Mouse (Mus musculus): ENCODE results near the gene Mrpl3. TPM values are rescaled to one million over a fixed set of nuclear protein-coding genes. Genes with fewer than 3 reads are reported as not detected.

Gene Mrpl3
- polyA plus RNA-seq (2015; fragmentation: Nextera tagmentation; extraction: Ambion mirVana): 98.6 and 103 TPM in 2 replicates

GRCm38 (mm10) chr9:105053147-105053557 is at the start of gene Mrpl3:
Gene Mrpl3, plus strand, starts transcription at chr9:105053239.
- WGBS: under 1% methylated on average over 31 of the region's 31 CpGs

GRCm38 (mm10) chr9:105010721-105011120 is 42.3 kb upstream of the Mrpl3 start:
- no peak overlapping the region for H3K4me2 ChIP-seq (replicated peaks)
- no peaks in the 10 kb centered on the region for H3K27me3 ChIP-seq
- H3K36me3 ChIP-seq: no peaks in the 10 kb centered on the region
- H3K4me3 ChIP-seq: no peak overlapping the region
- H3K9ac ChIP-seq (replicated peaks): no peak overlapping the region
- no peaks in the 10 kb centered on the region for H3K4me1 ChIP-seq
- no peak overlapping the region for H3K27ac ChIP-seq (replicated peaks)
- 39% methylated on average over 2 of the region's 2 CpGs for WGBS
- ATAC-seq (replicated peaks): no peak
- no peaks in the 10 kb centered on the region for H3K9me3 ChIP-seq

More at GRCm38 (mm10) chr9:105053147-105053557, at the start of gene Mrpl3:
- peaks cover 32% of the 10 kb centered on the region for H3K36me3 ChIP-seq
- peak; percentile 87 for ATAC-seq (replicated peaks)
- peak within 1 kb of the TSS; percentile 99 for H3K9ac ChIP-seq (replicated peaks)
- H3K4me3 ChIP-seq: peak within 1 kb of the TSS; percentile 100
- H3K4me2 ChIP-seq (replicated peaks): peak within 1 kb of the TSS; percentile 72
- H3K27ac ChIP-seq (replicated peaks): peak within 1 kb of the TSS; percentile 70
- no peaks in the 10 kb centered on the region for H3K27me3 ChIP-seq
- H3K4me1 ChIP-seq: peaks cover 25% of the 10 kb centered on the region
- no peaks in the 10 kb centered on the region for H3K9me3 ChIP-seq

GRCm38 (mm10) chr9:105018186-105018585 is 34.9 kb upstream of the Mrpl3 start:
- Histone ChIP-seq H3K4me1 (no peaks in the 10 kb centered on the region), H3K9me3 (no peaks in the 10 kb centered on the region), H3K4me2 (replicated peaks) (no peak overlapping the region), H3K9ac (replicated peaks) (no peak overlapping the region), H3K27ac (replicated peaks) (no peak overlapping the region), H3K27me3 (no peaks in the 10 kb centered on the region), H3K4me3 (no peak overlapping the region), H3K36me3 (no peaks in the 10 kb centered on the region)
- WGBS: 93% methylated on average over 7 of the region's 7 CpGs
- no peak for ATAC-seq (replicated peaks)

- ATAC-seq (replicated peaks): no peak
- WGBS: 69% methylated on average over 3 of the region's 3 CpGs
- Histone ChIP-seq H3K27me3 (no peaks in the 10 kb centered on the region), H3K4me2 (replicated peaks) (no peak overlapping the region), H3K27ac (replicated peaks) (no peak overlapping the region), H3K9ac (replicated peaks) (no peak overlapping the region), H3K36me3 (no peaks in the 10 kb centered on the region), H3K4me3 (no peak overlapping the region), H3K4me1 (no peaks in the 10 kb centered on the region), H3K9me3 (no peaks in the 10 kb centered on the region)
Measured at GRCm38 (mm10) chr9:105028311-105028710, 24.7 kb upstream of the Mrpl3 start.

GRCm38 (mm10) chr9:105032572-105032971 is 20.5 kb upstream of the Mrpl3 start:
- ATAC-seq (replicated peaks): no peak

GRCm38 (mm10) chr9:105033641-105034040 is 19.4 kb upstream of the Mrpl3 start:
- WGBS: 91% methylated on average over 7 of the region's 7 CpGs
- Histone ChIP-seq H3K9me3 (no peaks in the 10 kb centered on the region), H3K27me3 (no peaks in the 10 kb centered on the region), H3K36me3 (no peaks in the 10 kb centered on the region), H3K4me1 (no peaks in the 10 kb centered on the region), H3K9ac (replicated peaks) (no peak overlapping the region), H3K4me3 (no peak overlapping the region), H3K4me2 (replicated peaks) (no peak overlapping the region), H3K27ac (replicated peaks) (no peak overlapping the region)
- ATAC-seq (replicated peaks): no peak

More at GRCm38 (mm10) chr9:105032572-105032971, 20.5 kb upstream of the Mrpl3 start:
- Histone ChIP-seq H3K9ac (replicated peaks) (no peak overlapping the region), H3K36me3 (no peaks in the 10 kb centered on the region), H3K9me3 (no peaks in the 10 kb centered on the region), H3K4me1 (no peaks in the 10 kb centered on the region), H3K27ac (replicated peaks) (no peak overlapping the region), H3K27me3 (no peaks in the 10 kb centered on the region), H3K4me3 (no peak overlapping the region), H3K4me2 (replicated peaks) (no peak overlapping the region)
- WGBS: 50% methylated on average over 9 of the region's 9 CpGs

- Histone ChIP-seq H3K9me3 (no peaks in the 10 kb centered on the region), H3K27ac (replicated peaks) (no peak overlapping the region), H3K9ac (replicated peaks) (no peak overlapping the region), H3K4me2 (replicated peaks) (no peak overlapping the region), H3K36me3 (no peaks in the 10 kb centered on the region), H3K27me3 (no peaks in the 10 kb centered on the region), H3K4me1 (no peaks in the 10 kb centered on the region), H3K4me3 (no peak overlapping the region)
- no peak for ATAC-seq (replicated peaks)
- 78% methylated on average over 3 of the region's 3 CpGs for WGBS
Measured at GRCm38 (mm10) chr9:105037847-105038246, 15.2 kb upstream of the Mrpl3 start.

GRCm38 (mm10) chr9:105046014-105046413 is 7.0 kb upstream of the Mrpl3 start:
- Histone ChIP-seq H3K9ac (replicated peaks) (no peak overlapping the region), H3K4me1 (peaks cover 10% of the 10 kb centered on the region), H3K4me3 (no peak overlapping the region), H3K4me2 (replicated peaks) (no peak overlapping the region), H3K9me3 (no peaks in the 10 kb centered on the region), H3K27me3 (no peaks in the 10 kb centered on the region), H3K36me3 (no peaks in the 10 kb centered on the region), H3K27ac (replicated peaks) (no peak overlapping the region)
- ATAC-seq (replicated peaks): no peak
- 76% methylated on average over 7 of the region's 7 CpGs for WGBS

- no peak overlapping the region for H3K4me2 ChIP-seq (replicated peaks)
Measured at GRCm38 (mm10) chr9:105048351-105048750, 4.7 kb upstream of the Mrpl3 start.

GRCm38 (mm10) chr9:105049636-105050035 is 3.4 kb upstream of the Mrpl3 start:
- Histone ChIP-seq H3K9ac (replicated peaks) (no peak overlapping the region), H3K27me3 (no peaks in the 10 kb centered on the region), H3K4me1 (peaks cover 24% of the 10 kb centered on the region), H3K4me2 (replicated peaks) (no peak overlapping the region), H3K36me3 (peaks cover under 1% of the 10 kb centered on the region), H3K4me3 (no peak overlapping the region), H3K9me3 (no peaks in the 10 kb centered on the region), H3K27ac (replicated peaks) (no peak overlapping the region)
- ATAC-seq (replicated peaks): no peak
- WGBS: 47% methylated on average over 2 of the region's 2 CpGs

More at GRCm38 (mm10) chr9:105048351-105048750, 4.7 kb upstream of the Mrpl3 start:
- WGBS: 45% methylated on average over 10 of the region's 10 CpGs
- peak overlapping the region; percentile 63 for H3K27ac ChIP-seq (replicated peaks)
- no peaks in the 10 kb centered on the region for H3K36me3 ChIP-seq
- H3K4me1 ChIP-seq: peaks cover 13% of the 10 kb centered on the region
- no peaks in the 10 kb centered on the region for H3K9me3 ChIP-seq
- H3K27me3 ChIP-seq: no peaks in the 10 kb centered on the region
- H3K4me3 ChIP-seq: no peak overlapping the region
- no peak overlapping the region for H3K9ac ChIP-seq (replicated peaks)
- peak; percentile 29; the same call in 1 of the 2 replicates for ATAC-seq (replicated peaks)

- Histone ChIP-seq H3K4me3 (no peak overlapping the region), H3K27ac (replicated peaks) (no peak overlapping the region), H3K27me3 (no peaks in the 10 kb centered on the region), H3K9me3 (no peaks in the 10 kb centered on the region), H3K4me2 (replicated peaks) (no peak overlapping the region), H3K9ac (replicated peaks) (no peak overlapping the region), H3K36me3 (peaks cover 5% of the 10 kb centered on the region), H3K4me1 (peaks cover 29% of the 10 kb centered on the region)
- WGBS: 63% methylated on average over 2 of the region's 2 CpGs
- no peak for ATAC-seq (replicated peaks)
Measured at GRCm38 (mm10) chr9:105050257-105050656, 2.8 kb upstream of the Mrpl3 start.

- Histone ChIP-seq H3K4me2 (replicated peaks) (peak overlapping the region; percentile 72), H3K27me3 (no peaks in the 10 kb centered on the region), H3K27ac (replicated peaks) (no peak overlapping the region), H3K4me1 (peaks cover 19% of the 10 kb centered on the region), H3K4me3 (peak overlapping the region; percentile 100), H3K9me3 (no peaks in the 10 kb centered on the region), H3K36me3 (peaks cover 38% of the 10 kb centered on the region), H3K9ac (replicated peaks) (peak overlapping the region; percentile 99)
- 60% methylated on average over 4 of the region's 4 CpGs for WGBS
- no peak for ATAC-seq (replicated peaks)
Measured at GRCm38 (mm10) chr9:105053812-105054211, 773 bp downstream of the Mrpl3 start.

GRCm38 (mm10) chr9:105069106-105069505 is 16.1 kb downstream of the Mrpl3 start:
- no peak overlapping the region for H3K9ac ChIP-seq (replicated peaks)
- no peak overlapping the region for H3K27ac ChIP-seq (replicated peaks)
- H3K36me3 ChIP-seq: peaks cover 42% of the 10 kb centered on the region
- no peaks in the 10 kb centered on the region for H3K9me3 ChIP-seq
- H3K4me2 ChIP-seq (replicated peaks): no peak overlapping the region
- 58% methylated on average over 10 of the region's 10 CpGs for WGBS
- H3K27me3 ChIP-seq: no peaks in the 10 kb centered on the region
- H3K4me3 ChIP-seq: no peak overlapping the region
- no peaks in the 10 kb centered on the region for H3K4me1 ChIP-seq
- no peak for ATAC-seq (replicated peaks)
